Mouse (Mus musculus): Measurements from ENCODE around the gene Lrrc71. TPM values are rescaled to one million over a fixed set of nuclear protein-coding genes. Genes with fewer than 3 reads are reported as not detected.

Gene Lrrc71
- polyA plus RNA-seq (2015; fragmentation: Nextera tagmentation; extraction: Ambion mirVana) = 0.71 and 0.92 TPM in 2 replicates

DNA sequence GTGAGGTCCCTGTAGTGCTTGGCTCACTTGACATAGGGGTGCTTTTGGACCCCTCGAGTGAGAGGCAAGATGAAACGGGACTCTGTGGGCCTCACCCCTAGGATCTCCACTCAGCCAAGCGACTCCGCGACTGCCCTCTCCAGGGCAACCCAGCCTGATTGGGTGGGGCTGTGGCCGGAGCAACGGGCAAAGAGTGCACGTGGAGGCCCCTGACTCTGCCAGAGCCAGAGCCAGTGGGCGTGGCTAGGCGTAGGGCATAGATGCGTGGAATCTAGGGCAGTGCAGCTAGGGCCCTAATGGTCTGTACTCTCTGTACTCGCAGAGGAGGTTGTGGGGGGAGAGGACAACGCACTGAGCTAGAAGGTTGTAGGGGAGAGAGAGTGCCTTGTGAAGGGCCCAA, at the start of gene Lrrc71:
Gene Lrrc71 (minus strand): TSS at position 195 of the 400 bp plus-strand sequence.
- no peaks in the 10 kb centered on the region for H3K27me3 ChIP-seq (replicated peaks; ENCODE audit: control insufficient read depth, insufficient read depth, low read length)
- no peak within 1 kb of the TSS for H3K27ac ChIP-seq (ENCODE audit: low read length)
- WGBS = 46% methylated on average over 13 of the region's 13 CpGs
- H3K9me3 ChIP-seq (ENCODE audit: control insufficient read depth, low read length) = no peaks in the 10 kb centered on the region
- H3K4me3 ChIP-seq (replicated peaks; ENCODE audit: low read length) = no peak within 1 kb of the TSS
- no peak within 1 kb of the TSS for H3K4me2 ChIP-seq (ENCODE audit: low read length)
- peaks cover 6% of the 10 kb centered on the region; the same call in 1 of the 2 replicates for H3K4me1 ChIP-seq (replicated peaks; ENCODE audit: control insufficient read depth, insufficient read depth, low read length)
- no peak within 1 kb of the TSS for H3K9ac ChIP-seq (replicated peaks; ENCODE audit: low read depth, low read length)
- no peaks in the 10 kb centered on the region for H3K36me3 ChIP-seq (ENCODE audit: control insufficient read depth, insufficient read depth)
- ATAC-seq = 0 out of 2 replicates have a peak, but pooled peaks have one; percentile 37

GRCm38 (mm10) chr3:87796736-87797334, 48.4 kb upstream of the Lrrc71 start, which contains the start of gene Insrr:
Gene Insrr, plus strand, starts transcription at chr3:87796951.
- no peak within 1 kb of the TSS for H3K27ac ChIP-seq (ENCODE audit: low read length)
- no peaks in the 10 kb centered on the region for H3K9me3 ChIP-seq (ENCODE audit: control insufficient read depth, low read length)
- H3K36me3 ChIP-seq (ENCODE audit: control insufficient read depth, insufficient read depth) = no peaks in the 10 kb centered on the region
- H3K4me1 ChIP-seq (replicated peaks; ENCODE audit: control insufficient read depth, insufficient read depth, low read length) = peaks cover 13% of the 10 kb centered on the region
- 0 out of 2 replicates have a peak within 1 kb of the TSS, but pooled peaks have one; percentile 30 for H3K9ac ChIP-seq (replicated peaks; ENCODE audit: low read depth, low read length)
- peak within 1 kb of the TSS; percentile 51 for H3K4me2 ChIP-seq (ENCODE audit: low read length)
- H3K27me3 ChIP-seq (replicated peaks; ENCODE audit: control insufficient read depth, insufficient read depth, low read length) = peaks cover 63% of the 10 kb centered on the region
- ATAC-seq = no peak
- WGBS = 0% methylated on average over 29 of the region's 29 CpGs
- H3K4me3 ChIP-seq (replicated peaks; ENCODE audit: low read length) = peak within 1 kb of the TSS; percentile 33

DNA sequence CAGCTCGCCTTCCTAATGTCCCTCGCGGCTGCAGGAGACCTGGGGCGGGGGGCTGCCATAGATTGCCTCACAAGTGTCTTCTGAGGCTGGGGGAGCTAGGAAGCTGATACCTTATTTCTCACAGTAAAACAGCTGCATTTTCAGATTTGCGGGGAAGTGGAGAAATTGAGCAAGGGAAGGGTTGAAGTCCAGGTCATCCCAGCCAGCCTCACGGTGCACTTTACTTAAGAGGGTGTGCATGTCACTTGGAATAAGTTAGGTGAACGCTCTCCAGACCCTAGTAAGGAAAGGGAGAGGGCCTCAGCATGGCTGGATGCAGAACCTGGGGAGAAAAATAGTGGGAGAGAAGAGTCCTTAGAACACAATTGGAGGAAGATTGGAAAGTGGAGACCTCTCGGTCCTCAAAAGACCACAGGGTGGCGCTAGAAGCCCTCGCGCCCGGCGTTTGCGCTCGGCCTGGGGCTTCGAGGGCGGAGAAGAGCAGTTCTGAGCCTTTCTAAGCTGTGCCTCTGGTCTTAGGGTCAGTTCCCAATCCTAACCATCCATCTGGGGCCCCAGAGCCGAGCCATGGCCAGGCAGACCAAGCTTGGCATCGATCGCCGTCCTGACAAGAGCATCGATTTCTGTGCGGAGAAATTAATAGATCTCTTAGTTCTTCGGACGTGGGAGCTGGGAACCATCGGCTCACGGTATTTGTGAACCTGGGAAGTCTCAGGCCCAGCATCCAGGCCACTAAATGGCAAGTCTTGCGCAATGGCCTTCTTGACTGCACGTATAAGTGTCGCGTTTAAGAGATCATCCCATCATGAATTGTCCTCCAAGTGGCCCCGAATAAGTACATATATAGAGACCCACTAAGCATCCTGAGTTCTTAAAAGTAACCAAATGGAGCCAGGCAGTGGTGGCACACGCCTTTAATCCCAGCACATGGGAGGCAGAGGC, 47.2 kb upstream of the Lrrc71 start:
- Histone ChIP-seq H3K4me2 (ENCODE audit: low read length) (peak overlapping the region; percentile 52), H3K4me1 (replicated peaks; ENCODE audit: control insufficient read depth, insufficient read depth, low read length) (peaks cover 13% of the 10 kb centered on the region), H3K9ac (replicated peaks; ENCODE audit: low read depth, low read length) (0 out of 2 replicates have a peak overlapping the region, but pooled peaks have one; percentile 3), H3K36me3 (ENCODE audit: control insufficient read depth, insufficient read depth) (no peaks in the 10 kb centered on the region), H3K4me3 (replicated peaks; ENCODE audit: low read length) (peak overlapping the region; percentile 32), H3K27me3 (replicated peaks; ENCODE audit: control insufficient read depth, insufficient read depth, low read length) (peaks cover 64% of the 10 kb centered on the region), H3K9me3 (ENCODE audit: control insufficient read depth, low read length) (no peaks in the 10 kb centered on the region), H3K27ac (ENCODE audit: low read length) (no peak overlapping the region)
- WGBS = 13% methylated on average over 33 of the region's 33 CpGs
- ATAC-seq = peak; percentile 36; the same call in 1 of the 2 replicates

DNA sequence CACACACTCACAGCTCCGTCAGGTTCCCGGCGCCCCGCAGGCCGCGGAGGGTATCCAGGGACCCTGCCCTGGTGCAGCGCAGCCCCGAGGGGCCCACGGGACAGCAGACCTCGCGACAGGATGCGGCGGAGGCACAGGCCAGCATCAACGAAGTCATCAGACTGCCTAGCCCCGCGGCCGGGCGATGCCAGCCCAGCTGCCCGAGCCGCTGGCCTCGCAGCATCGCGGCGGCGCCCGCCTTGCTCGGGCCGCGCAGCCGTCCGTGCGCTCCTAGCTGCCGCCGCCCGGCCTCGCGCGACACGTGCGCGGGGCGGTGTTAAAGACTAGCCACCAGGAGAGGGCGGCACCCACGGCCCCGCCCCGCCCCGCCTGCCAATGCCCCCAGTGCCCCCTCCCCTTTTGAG, 46.5 kb upstream of the Lrrc71 start, which contains the start of gene Ntrk1:
Gene Ntrk1 (minus strand): TSS at position 241 of the 404 bp plus-strand sequence.
- Histone ChIP-seq H3K27ac (ENCODE audit: low read length) (no peak within 1 kb of the TSS), H3K9ac (replicated peaks; ENCODE audit: low read depth, low read length) (0 out of 2 replicates have a peak within 1 kb of the TSS, but pooled peaks have one; percentile 3), H3K4me2 (ENCODE audit: low read length) (peak within 1 kb of the TSS; percentile 52), H3K4me1 (replicated peaks; ENCODE audit: control insufficient read depth, insufficient read depth, low read length) (peaks cover 13% of the 10 kb centered on the region), H3K4me3 (replicated peaks; ENCODE audit: low read length) (peak within 1 kb of the TSS; percentile 32), H3K36me3 (ENCODE audit: control insufficient read depth, insufficient read depth) (no peaks in the 10 kb centered on the region), H3K9me3 (ENCODE audit: control insufficient read depth, low read length) (no peaks in the 10 kb centered on the region), H3K27me3 (replicated peaks; ENCODE audit: control insufficient read depth, insufficient read depth, low read length) (peaks cover 64% of the 10 kb centered on the region)
- under 1% methylated on average over 43 of the region's 47 CpGs for WGBS
- 0 out of 2 replicates have a peak, but pooled peaks have one; percentile 43 for ATAC-seq

GRCm38 (mm10) chr3:87789768-87790167, 41.3 kb upstream of the Lrrc71 start:
- no peak overlapping the region for H3K27ac ChIP-seq (ENCODE audit: low read length)
- WGBS = 39% methylated on average over 5 of the region's 5 CpGs
- ATAC-seq = no peak

GRCm38 (mm10) chr3:87789248-87789647, 40.8 kb upstream of the Lrrc71 start:
- ATAC-seq = no peak
- H3K4me2 ChIP-seq (ENCODE audit: low read length) = no peak overlapping the region

More at GRCm38 (mm10) chr3:87789768-87790167, 41.3 kb upstream of the Lrrc71 start:
- H3K4me3 ChIP-seq (replicated peaks; ENCODE audit: low read length) = no peak overlapping the region
- no peaks in the 10 kb centered on the region for H3K36me3 ChIP-seq (ENCODE audit: control insufficient read depth, insufficient read depth)
- H3K27me3 ChIP-seq (replicated peaks; ENCODE audit: control insufficient read depth, insufficient read depth, low read length) = peaks cover 25% of the 10 kb centered on the region
- peaks cover 2% of the 10 kb centered on the region for H3K4me1 ChIP-seq (replicated peaks; ENCODE audit: control insufficient read depth, insufficient read depth, low read length)
- no peak overlapping the region for H3K9ac ChIP-seq (replicated peaks; ENCODE audit: low read depth, low read length)
- H3K9me3 ChIP-seq (ENCODE audit: control insufficient read depth, low read length) = no peaks in the 10 kb centered on the region
- H3K4me2 ChIP-seq (ENCODE audit: low read length) = no peak overlapping the region

DNA sequence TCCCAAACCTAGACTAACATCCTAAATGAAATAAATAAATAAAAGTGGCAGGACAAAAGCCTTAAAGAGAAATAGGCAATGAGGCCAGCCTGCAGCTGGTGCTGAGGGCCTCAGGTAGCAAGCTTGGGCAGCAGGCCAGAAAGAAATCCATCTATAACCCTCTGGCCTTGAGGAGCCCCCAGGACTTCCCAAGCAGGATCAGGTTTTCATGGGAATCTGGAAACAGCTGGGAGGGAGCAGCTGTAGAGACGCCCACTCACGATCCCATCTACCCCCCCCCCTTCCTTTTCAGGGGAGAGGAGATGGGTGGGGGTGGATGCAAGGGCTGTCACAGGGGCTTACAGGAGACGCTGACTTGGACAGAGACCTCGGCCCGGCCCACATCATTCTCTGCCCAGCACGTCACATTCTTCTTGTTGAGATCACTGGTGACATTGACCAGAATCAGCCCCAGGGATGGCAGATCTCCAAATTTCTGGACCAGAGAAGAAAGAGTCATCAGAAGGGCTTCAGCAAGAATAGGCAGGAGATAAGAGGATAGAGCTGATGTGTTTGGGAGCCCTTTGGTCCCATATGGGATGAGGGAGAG, 37.3 kb upstream of the Lrrc71 start:
- no peak for ATAC-seq

More at GRCm38 (mm10) chr3:87789248-87789647, 40.8 kb upstream of the Lrrc71 start:
- H3K4me1 ChIP-seq (replicated peaks; ENCODE audit: control insufficient read depth, insufficient read depth, low read length) = no peaks in the 10 kb centered on the region
- no peak overlapping the region for H3K27ac ChIP-seq (ENCODE audit: low read length)
- no peak overlapping the region for H3K4me3 ChIP-seq (replicated peaks; ENCODE audit: low read length)
- no peaks in the 10 kb centered on the region for H3K9me3 ChIP-seq (ENCODE audit: control insufficient read depth, low read length)
- peaks cover 22% of the 10 kb centered on the region for H3K27me3 ChIP-seq (replicated peaks; ENCODE audit: control insufficient read depth, insufficient read depth, low read length)
- H3K36me3 ChIP-seq (ENCODE audit: control insufficient read depth, insufficient read depth) = no peaks in the 10 kb centered on the region
- 47% methylated on average over 1 of the region's 1 CpGs for WGBS
- no peak overlapping the region for H3K9ac ChIP-seq (replicated peaks; ENCODE audit: low read depth, low read length)

GRCm38 (mm10) chr3:87785156-87785555, 36.7 kb upstream of the Lrrc71 start:
- no peaks in the 10 kb centered on the region for H3K27me3 ChIP-seq (replicated peaks; ENCODE audit: control insufficient read depth, insufficient read depth, low read length)
- ATAC-seq = no peak
- H3K4me1 ChIP-seq (replicated peaks; ENCODE audit: control insufficient read depth, insufficient read depth, low read length) = no peaks in the 10 kb centered on the region
- no peak overlapping the region for H3K9ac ChIP-seq (replicated peaks; ENCODE audit: low read depth, low read length)
- H3K4me2 ChIP-seq (ENCODE audit: low read length) = no peak overlapping the region
- WGBS = 88% methylated on average over 5 of the region's 5 CpGs
- H3K4me3 ChIP-seq (replicated peaks; ENCODE audit: low read length) = no peak overlapping the region
- no peak overlapping the region for H3K27ac ChIP-seq (ENCODE audit: low read length)
- no peaks in the 10 kb centered on the region for H3K36me3 ChIP-seq (ENCODE audit: control insufficient read depth, insufficient read depth)
- no peaks in the 10 kb centered on the region for H3K9me3 ChIP-seq (ENCODE audit: control insufficient read depth, low read length)

More for the DNA sequence above, 37.3 kb upstream of the Lrrc71 start:
- Histone ChIP-seq H3K4me1 (replicated peaks; ENCODE audit: control insufficient read depth, insufficient read depth, low read length) (no peaks in the 10 kb centered on the region), H3K4me3 (replicated peaks; ENCODE audit: low read length) (no peak overlapping the region), H3K27me3 (replicated peaks; ENCODE audit: control insufficient read depth, insufficient read depth, low read length) (no peaks in the 10 kb centered on the region; the same call in 1 of the 2 replicates), H3K4me2 (ENCODE audit: low read length) (no peak overlapping the region), H3K36me3 (ENCODE audit: control insufficient read depth, insufficient read depth) (no peaks in the 10 kb centered on the region), H3K9me3 (ENCODE audit: control insufficient read depth, low read length) (no peaks in the 10 kb centered on the region), H3K27ac (ENCODE audit: low read length) (no peak overlapping the region), H3K9ac (replicated peaks; ENCODE audit: low read depth, low read length) (no peak overlapping the region)
- WGBS = 78% methylated on average over 6 of the region's 6 CpGs
